Mouse (Mus musculus) heart, embryonic 15.5 days (tissue): Measurements from ENCODE around the gene Adnp. TPM values are rescaled to one million over a fixed set of nuclear protein-coding genes. Genes with fewer than 3 reads are reported as not detected.
A peak's percentile ranks its signal among the peaks of the same experiment; 100 is the strongest.
"Not testable (repeated sequence)": the region's sequence is repeated elsewhere in the genome, so short reads cannot be mapped to it uniquely, and the experiment has no call there.

ENCODE experiments used
- ATAC-seq: fragments of 200-750 bp; cut with Nextera tagmentation; replicated peaks from 2 replicates; pipeline ENCODE4 v1.8.0; 2017; ENCODE audit warnings: low read depth, moderate TSS enrichment; ENCODE audit not compliant: insufficient number of reproducible peaks, insufficient read depth, low FRiP score
- H3K27ac ChIP-seq: fragments of 300-500 bp; sonication (generic); 2 replicates; pipeline ENCODE4 v1.5.1; 2015; ENCODE audit warnings: mild to moderate bottlenecking, inconsistent platforms
- H3K27me3 ChIP-seq: fragments of 300-500 bp; sonication (generic); 2 replicates; pipeline ENCODE4 v1.6.1; 2015; ENCODE audit warnings: inconsistent platforms
- H3K36me3 ChIP-seq: fragments of 300-500 bp; sonication (generic); 2 replicates; pipeline ENCODE4 v1.6.1; 2015; ENCODE audit warnings: mild to moderate bottlenecking, inconsistent platforms
- H3K4me1 ChIP-seq: fragments of 300-500 bp; sonication (generic); replicated peaks from 2 replicates; pipeline ENCODE4 v1.6.1; 2015; ENCODE audit warnings: inconsistent platforms
- H3K4me2 ChIP-seq: fragments of 300-500 bp; sonication (generic); 2 replicates; pipeline ENCODE4 v1.6.1; 2015; ENCODE audit warnings: inconsistent platforms, mild to moderate bottlenecking, moderate library complexity
- H3K4me3 ChIP-seq: fragments of 300-500 bp; sonication (generic); 2 replicates; pipeline ENCODE4 v1.5.1; 2015; ENCODE audit warnings: mild to moderate bottlenecking, inconsistent platforms
- H3K9ac ChIP-seq: fragments of 300-500 bp; sonication (generic); 2 replicates; pipeline ENCODE4 v1.6.1; 2015; ENCODE audit warnings: mild to moderate bottlenecking, inconsistent platforms
- H3K9me3 ChIP-seq: fragments of 300-500 bp; sonication (generic); replicated peaks from 2 replicates; pipeline ENCODE4 v1.6.1; 2016; ENCODE audit warnings: inconsistent platforms
- WGBS: fragments of 180-500 bp; shearing (Covaris S2); methylation state at CpG from one replicate; pipeline ENCODE4 v1.1.7; 2015; ENCODE audit warnings: mixed read lengths; 5-methylcytosine and 5-hydroxymethylcytosine counted together
- polyA plus RNA-seq: library from polyadenylated mRNA; unstranded; fragments of >200 nt; fragmentation: Nextera tagmentation; extraction: Ambion mirVana; gene quantifications from 2 replicates; pipeline ENCODE4 v1.2.1, GENCODE M21; 2015

Gene Adnp
- polyA plus RNA-seq, 1 experiment from 2014 or later, result 6.6 TPM

GRCm38 (mm10) chr2:168167781-168168180 lies 39.1 kb downstream of the Adnp start:
- no peak for ATAC-seq
- H3K36me3 ChIP-seq, result no peaks in the 10 kb centered on the region
- no peak overlapping the region for H3K4me3 ChIP-seq
- H3K4me2 ChIP-seq, result no peak overlapping the region
- H3K27ac ChIP-seq, result no peak overlapping the region
- no peaks in the 10 kb centered on the region for H3K9me3 ChIP-seq
- peaks cover 33% of the 10 kb centered on the region for H3K4me1 ChIP-seq
- no peak overlapping the region for H3K9ac ChIP-seq
- H3K27me3 ChIP-seq, result no peaks in the 10 kb centered on the region
- WGBS, result 45% methylated on average over 3 of the region's 3 CpGs

- H3K27ac ChIP-seq, result no peak overlapping the region
- no peak overlapping the region for H3K4me2 ChIP-seq
- WGBS, result 50% methylated on average over 21 of the region's 21 CpGs
- H3K27me3 ChIP-seq, result no peaks in the 10 kb centered on the region
- no peak overlapping the region for H3K9ac ChIP-seq
- ATAC-seq, result no peak
- no peaks in the 10 kb centered on the region for H3K36me3 ChIP-seq
- peaks cover 34% of the 10 kb centered on the region for H3K4me1 ChIP-seq
- H3K9me3 ChIP-seq, result no peaks in the 10 kb centered on the region
- no peak overlapping the region for H3K4me3 ChIP-seq
Observed at GRCm38 (mm10) chr2:168166750-168167460, 40.0 kb downstream of the Adnp start.

GRCm38 (mm10) chr2:168161978-168162377 lies 44.9 kb downstream of the Adnp start:
- no peaks in the 10 kb centered on the region for H3K36me3 ChIP-seq
- WGBS, result 8% methylated on average over 14 of the region's 14 CpGs
- peaks cover 26% of the 10 kb centered on the region for H3K4me1 ChIP-seq
- H3K27ac ChIP-seq, result peak overlapping the region; percentile 82
- H3K4me3 ChIP-seq, result peak overlapping the region; percentile 47
- H3K9me3 ChIP-seq, result no peaks in the 10 kb centered on the region
- no peak for ATAC-seq
- H3K27me3 ChIP-seq, result no peaks in the 10 kb centered on the region
- H3K9ac ChIP-seq, result peak overlapping the region; percentile 54
- peak overlapping the region; percentile 70 for H3K4me2 ChIP-seq

GRCm38 (mm10) chr2:168161514-168161971 lies 45.4 kb downstream of the Adnp start:
- H3K9ac ChIP-seq, result peak overlapping the region; percentile 54
- peak overlapping the region; percentile 82 for H3K27ac ChIP-seq
- peak; percentile 51 for ATAC-seq

GRCm38 (mm10) chr2:168160370-168160930 lies 46.5 kb downstream of the Adnp start:
- no peak overlapping the region for H3K27ac ChIP-seq
- no peak overlapping the region for H3K4me3 ChIP-seq
- no peaks in the 10 kb centered on the region for H3K27me3 ChIP-seq
- 83% methylated on average over 9 of the region's 9 CpGs for WGBS
- H3K9me3 ChIP-seq, result no peaks in the 10 kb centered on the region
- H3K4me2 ChIP-seq, result no peak overlapping the region
- peaks cover 23% of the 10 kb centered on the region for H3K4me1 ChIP-seq
- no peak for ATAC-seq
- H3K36me3 ChIP-seq, result no peaks in the 10 kb centered on the region
- no peak overlapping the region for H3K9ac ChIP-seq

More at GRCm38 (mm10) chr2:168161514-168161971, 45.4 kb downstream of the Adnp start:
- no peaks in the 10 kb centered on the region for H3K9me3 ChIP-seq
- H3K4me3 ChIP-seq, result peak overlapping the region; percentile 47
- peak overlapping the region; percentile 70 for H3K4me2 ChIP-seq
- 4% methylated on average over 11 of the region's 11 CpGs for WGBS
- H3K36me3 ChIP-seq, result no peaks in the 10 kb centered on the region
- H3K4me1 ChIP-seq, result peaks cover 23% of the 10 kb centered on the region
- no peaks in the 10 kb centered on the region for H3K27me3 ChIP-seq

GRCm38 (mm10) chr2:168158911-168159711 lies 47.8 kb downstream of the Adnp start:
- H3K4me2 ChIP-seq, result peak overlapping the region; percentile 67
- no peaks in the 10 kb centered on the region for H3K9me3 ChIP-seq
- no peaks in the 10 kb centered on the region for H3K36me3 ChIP-seq
- no peaks in the 10 kb centered on the region for H3K27me3 ChIP-seq
- H3K4me3 ChIP-seq, result peak overlapping the region; percentile 33
- peak overlapping the region; percentile 37; the same call in 1 of the 2 replicates for H3K27ac ChIP-seq
- H3K9ac ChIP-seq, result peak overlapping the region; percentile 43
- whole genome bisulfite sequencing, result 11% methylated on average over 24 of the region's 25 CpGs
- ATAC-seq, result 0 out of 2 replicates have a peak, but pooled peaks have one; percentile 6
- H3K4me1 ChIP-seq, result peaks cover 36% of the 10 kb centered on the region

- ATAC-seq, H3K4me3 ChIP-seq, H3K27me3 ChIP-seq, H3K36me3 ChIP-seq, H3K9ac ChIP-seq, H3K27ac ChIP-seq, H3K9me3 ChIP-seq, H3K4me2 ChIP-seq: not testable (repeated sequence)
- 40% methylated on average over 9 of the region's 11 CpGs for WGBS
- peaks cover 41% of the 10 kb centered on the region for H3K4me1 ChIP-seq
Observed at GRCm38 (mm10) chr2:168157974-168158373, 48.9 kb downstream of the Adnp start.

- Histone ChIP-seq H3K27me3 (no peaks in the 10 kb centered on the region), H3K9me3 (no peaks in the 10 kb centered on the region), H3K36me3 (no peaks in the 10 kb centered on the region), H3K27ac (no peak overlapping the region), H3K4me2 (no peak overlapping the region), H3K4me3 (no peak overlapping the region), H3K4me1 (peaks cover 34% of the 10 kb centered on the region), H3K9ac (no peak overlapping the region)
- 73% methylated on average over 14 of the region's 14 CpGs for WGBS
- ATAC-seq, result no peak
Observed at GRCm38 (mm10) chr2:168156361-168156760, 50.6 kb downstream of the Adnp start.

GRCm38 (mm10) chr2:168155666-168156065 lies 51.2 kb downstream of the Adnp start:
- no peak overlapping the region for H3K27ac ChIP-seq
- H3K4me2 ChIP-seq, result no peak overlapping the region
- no peak overlapping the region for H3K4me3 ChIP-seq
- no peaks in the 10 kb centered on the region for H3K9me3 ChIP-seq
- WGBS, result 93% methylated on average over 7 of the region's 7 CpGs
- ATAC-seq, result no peak
- H3K4me1 ChIP-seq, result peaks cover 31% of the 10 kb centered on the region
- no peak overlapping the region for H3K9ac ChIP-seq
- no peaks in the 10 kb centered on the region for H3K36me3 ChIP-seq
- no peaks in the 10 kb centered on the region for H3K27me3 ChIP-seq

- no peaks in the 10 kb centered on the region for H3K36me3 ChIP-seq
- peak overlapping the region; percentile 9; the same call in 1 of the 2 replicates for H3K9ac ChIP-seq
- H3K9me3 ChIP-seq, result no peaks in the 10 kb centered on the region
- no peaks in the 10 kb centered on the region for H3K27me3 ChIP-seq
- peak overlapping the region; percentile 21 for H3K4me3 ChIP-seq
- peak overlapping the region; percentile 55 for H3K4me2 ChIP-seq
- H3K27ac ChIP-seq, result peak overlapping the region; percentile 83
- H3K4me1 ChIP-seq, result peaks cover 29% of the 10 kb centered on the region
- peak; percentile 91 for ATAC-seq
- WGBS, result 19% methylated on average over 14 of the region's 14 CpGs
Observed at GRCm38 (mm10) chr2:168154090-168154881, 52.6 kb downstream of the Adnp start.
